Mouse (Mus musculus) lung, postnatal 0 days (tissue): Measurements from ENCODE around the gene Gm11034.

ENCODE experiments used
- CTCF ChIP-seq: IDR thresholded peaks from 2 replicates; pipeline ENCODE4 v1.5.1; 2016; ENCODE audit warnings: antibody characterized with exemption, mild to moderate bottlenecking
- EP300 ChIP-seq: IDR thresholded peaks from 2 replicates; pipeline ENCODE4 v1.6.1; 2016; ENCODE audit warnings: antibody characterized with exemption, mild to moderate bottlenecking, control low read depth

GRCm38 (mm10) chr8:72261019-72261418 is 47.6 kb upstream of the Gm11034 start:
- TF ChIP-seq CTCF: peak; percentile 94
- TF ChIP-seq EP300: no peak
